Mouse (Mus musculus): ENCODE results near the gene Fut8.

DNA sequence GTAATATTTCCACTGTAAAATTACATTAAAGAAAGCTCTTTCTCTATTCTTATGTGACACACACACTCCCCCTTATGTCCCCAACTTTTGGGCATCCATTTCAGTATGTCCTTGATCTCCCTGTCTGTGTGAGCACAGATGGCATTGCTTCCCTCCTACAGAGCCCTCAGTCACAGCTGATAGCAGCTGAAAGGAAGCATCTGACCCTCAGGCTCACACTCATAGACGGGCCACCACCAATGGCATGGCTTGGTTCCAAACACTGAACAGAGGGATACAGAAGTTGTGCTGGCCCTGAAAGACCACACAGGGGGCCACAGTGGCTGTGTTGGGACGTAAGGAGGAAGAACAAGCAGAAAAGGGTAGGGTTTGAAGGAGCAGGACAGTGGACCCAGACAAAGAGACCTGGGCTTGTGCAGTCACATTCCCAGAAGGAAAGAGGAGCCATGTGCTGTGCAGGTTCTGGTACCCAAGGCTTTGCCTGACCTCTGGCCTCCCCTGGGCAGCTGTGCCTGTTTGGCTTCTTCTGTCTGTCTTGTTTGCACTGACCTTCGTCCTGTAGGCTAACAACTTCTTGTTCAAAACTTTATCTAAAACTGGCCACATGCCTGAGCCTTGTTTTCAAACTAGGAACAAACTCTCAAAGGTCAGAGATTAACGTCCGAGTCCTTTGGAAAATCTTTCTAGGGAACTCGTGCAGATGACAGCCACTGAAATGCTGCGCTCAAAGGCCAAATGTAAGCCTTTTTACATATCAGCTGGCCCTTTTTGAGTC is 263.7 kb downstream of the Fut8 start:
- TF ChIP-seq CTCF (conservative IDR thresholded peaks at IDR 0.05; ENCODE audit: low read length): no peak
- no peak for TF ChIP-seq POU5F1 (IDR thresholded peaks at IDR 0.05; ENCODE audit: borderline replicate concordance, low read length)
